Mouse (Mus musculus): Measurements from ENCODE around the gene Anapc15. TPM values are rescaled to one million over a fixed set of nuclear protein-coding genes. Genes with fewer than 3 reads are reported as not detected.
A peak's percentile ranks its signal among the peaks of the same experiment; 100 is the strongest.

The Anapc15 gene
- total RNA-seq (2021), result 10 to 100 TPM; 27.2 to 34.1 TPM
- long read RNA-seq, experiment 1, partial matches to known transcripts, result 4 of 18 reads
- long read RNA-seq, experiment 1, other reads (novel, unspliced or antisense), result 8 of 18 reads
- long read RNA-seq, experiment 2, transcript Anapc15-210 (6 exons, 3,103 nt), result major isoform, 5 of 19 reads
- long read RNA-seq, experiment 2, partial matches to known transcripts, result 4 of 19 reads
- long read RNA-seq, experiment 2, other reads (novel, unspliced or antisense), result 8 of 19 reads

GRCm38 (mm10) chr7:101863415-101863814 lies at the start of gene Anapc15:
Gene Anapc15 (plus strand): TSS chr7:101863715.
- DNase-seq (ENCODE audit: low spot score in 2 of 2), result no peak

GRCm38 (mm10) chr7:101817861-101818401 lies 45.6 kb upstream of the Anapc15 start, which contains the start of gene Phox2a:
Gene Phox2a (plus strand): TSS chr7:101818313.
- DNase-seq (ENCODE audit: low spot score in 2 of 2), result no peak

GRCm38 (mm10) chr7:101820295-101821030 lies 43.1 kb upstream of the Anapc15 start:
- DNase-seq (ENCODE audit: low spot score in 2 of 2), result no peak

GRCm38 (mm10) chr7:101821571-101822501 lies 41.7 kb upstream of the Anapc15 start:
- DNase-seq (ENCODE audit: low spot score in 2 of 2), result peak in 1 of 2 experiments; percentile 10

GRCm38 (mm10) chr7:101822836-101823757 lies 40.4 kb upstream of the Anapc15 start:
- no peak for DNase-seq (ENCODE audit: low spot score in 2 of 2)

- DNase-seq (ENCODE audit: low spot score in 2 of 2), result no peak
Measured at GRCm38 (mm10) chr7:101823758-101824630, 39.5 kb upstream of the Anapc15 start.

- no peak for DNase-seq (ENCODE audit: low spot score in 2 of 2)
Measured at GRCm38 (mm10) chr7:101830373-101830772, 33.1 kb upstream of the Anapc15 start.

- DNase-seq (ENCODE audit: low spot score in 2 of 2), result no peak
Measured at GRCm38 (mm10) chr7:101831437-101831836, 32.1 kb upstream of the Anapc15 start.

GRCm38 (mm10) chr7:101832372-101832771 lies 31.1 kb upstream of the Anapc15 start:
- no peak for DNase-seq (ENCODE audit: low spot score in 2 of 2)

- DNase-seq (ENCODE audit: low spot score in 2 of 2), result no peak
Measured at GRCm38 (mm10) chr7:101833352-101833751, 30.2 kb upstream of the Anapc15 start.

GRCm38 (mm10) chr7:101833916-101834584 lies 29.5 kb upstream of the Anapc15 start:
- no peak for DNase-seq (ENCODE audit: low spot score in 2 of 2)

- no peak for DNase-seq (ENCODE audit: low spot score in 2 of 2)
Measured at GRCm38 (mm10) chr7:101834903-101835302, 28.6 kb upstream of the Anapc15 start.

GRCm38 (mm10) chr7:101835457-101836109 lies 27.9 kb upstream of the Anapc15 start:
- no peak for DNase-seq (ENCODE audit: low spot score in 2 of 2)

- DNase-seq (ENCODE audit: low spot score in 2 of 2), result peak in 1 of 2 experiments; percentile 50
Measured at GRCm38 (mm10) chr7:101836271-101837153, 27.0 kb upstream of the Anapc15 start.

GRCm38 (mm10) chr7:101837154-101837605 lies 26.3 kb upstream of the Anapc15 start:
- no peak for DNase-seq (ENCODE audit: low spot score in 2 of 2)

- peak; percentile 79 to 84 for DNase-seq (ENCODE audit: low spot score in 2 of 2)
Measured at GRCm38 (mm10) chr7:101837606-101838471, 25.7 kb upstream of the Anapc15 start, which contains the start of gene Inppl1. Gene Inppl1 (minus strand): TSS chr7:101838229.

Data from left cerebral cortex, adult 18-20 months (tissue).